Mouse (Mus musculus) liver, postnatal 0 days (tissue): Measurements from ENCODE around the gene Nudt5. TPM values are rescaled to one million over a fixed set of nuclear protein-coding genes. Genes with fewer than 3 reads are reported as not detected.

Experiments used
- ATAC-seq: fragments of 200-750 bp; cut with Nextera tagmentation; 2 replicates; pipeline ENCODE4 v1.8.0; 2017; ENCODE audit warnings: mild to moderate bottlenecking, moderate library complexity
- DNase-seq: peaks from one replicate; pipeline ENCODE4 v3.0.0-alpha.2; 2016
- H3K27ac ChIP-seq: fragments of 300-500 bp; sonication (generic); 2 replicates; pipeline ENCODE4 v1.5.1; 2014; ENCODE audit warnings: antibody characterized with exemption, moderate library complexity, mild to moderate bottlenecking, low read depth
- H3K27me3 ChIP-seq: fragments of 300-500 bp; sonication (generic); 2 replicates; pipeline ENCODE4 v1.6.1; 2014; ENCODE audit warnings: low read length, control low read depth, mixed read lengths; ENCODE audit not compliant: insufficient read depth
- H3K36me3 ChIP-seq: fragments of 300-500 bp; sonication (generic); replicated peaks from 2 replicates; pipeline ENCODE4 v1.6.1; 2014; ENCODE audit warnings: mild to moderate bottlenecking, control low read depth, low read length, moderate library complexity, mixed read lengths; ENCODE audit not compliant: insufficient read depth
- H3K4me1 ChIP-seq: fragments of 300-500 bp; sonication (generic); 2 replicates; pipeline ENCODE4 v1.6.1; 2014; ENCODE audit warnings: antibody characterized with exemption, mild to moderate bottlenecking, control low read depth; ENCODE audit not compliant: insufficient read depth
- H3K4me2 ChIP-seq: fragments of 300-500 bp; sonication (generic); 2 replicates; pipeline ENCODE4 v1.6.1; 2014; ENCODE audit warnings: low read depth, mild to moderate bottlenecking, low read length, moderate library complexity, mixed read lengths
- H3K4me3 ChIP-seq: fragments of 300-500 bp; sonication (generic); 2 replicates; pipeline ENCODE4 v1.5.1; 2014; ENCODE audit warnings: low read depth, low read length
- H3K9ac ChIP-seq: fragments of 300-500 bp; sonication (generic); replicated peaks from 2 replicates; pipeline ENCODE4 v1.6.1; 2014; ENCODE audit warnings: mild to moderate bottlenecking, moderate library complexity
- H3K9me3 ChIP-seq: fragments of 300-500 bp; sonication (generic); 2 replicates; pipeline ENCODE4 v1.6.1; 2016; ENCODE audit warnings: mild to moderate bottlenecking, control low read depth, low read length, mixed read lengths
- CTCF ChIP-seq: sonication (generic); IDR thresholded peaks from 2 replicates; pipeline ENCODE4 v1.5.1; 2016; ENCODE audit warnings: antibody characterized with exemption, low read depth
- EP300 ChIP-seq: IDR thresholded peaks from 2 replicates; pipeline ENCODE4 v1.6.1; 2016; ENCODE audit warnings: antibody characterized with exemption, low read depth, mild to moderate bottlenecking
- WGBS: fragments of 180-500 bp; shearing (Covaris S2); extraction: QIAGEN DNeasy Blood & Tissue Kit; methylation state at CpG from one replicate; pipeline ENCODE4 v1.1.7; 2014; ENCODE audit not compliant: insufficient replicate concordance; 5-methylcytosine and 5-hydroxymethylcytosine counted together
- polyA plus RNA-seq: library from polyadenylated mRNA; unstranded; fragments of >200 nt; fragmentation: Nextera tagmentation; extraction: Ambion mirVana; gene quantifications from 2 replicates; pipeline ENCODE4 v1.2.1, GENCODE M21; 2015

The Nudt5 gene
- polyA plus RNA-seq, 1 experiment from 2014 or later = 25.7 TPM

GRCm38 (mm10) chr2:5851116-5851515, 6.3 kb downstream of the Nudt5 start:
- Histone ChIP-seq H3K9me3 (no peaks in the 10 kb centered on the region), H3K27me3 (no peaks in the 10 kb centered on the region), H3K4me2 (no peak overlapping the region), H3K9ac (no peak overlapping the region), H3K4me1 (peaks cover 5% of the 10 kb centered on the region), H3K36me3 (peaks cover 11% of the 10 kb centered on the region), H3K27ac (no peak overlapping the region), H3K4me3 (no peak overlapping the region)
- DNase-seq = no peak
- WGBS = 78% methylated on average over 9 of the region's 9 CpGs
- no peak for TF ChIP-seq CTCF
- TF ChIP-seq EP300 = no peak
- no peak for ATAC-seq

- no peak for TF ChIP-seq CTCF
- H3K36me3 ChIP-seq = peaks cover 12% of the 10 kb centered on the region
- peaks cover under 1% of the 10 kb centered on the region for H3K4me1 ChIP-seq
- no peak overlapping the region for H3K27ac ChIP-seq
- H3K27me3 ChIP-seq = no peaks in the 10 kb centered on the region
- DNase-seq (no peak), ATAC-seq (no peak)
- H3K4me3 ChIP-seq = no peak overlapping the region
- no peak overlapping the region for H3K4me2 ChIP-seq
- WGBS = 68% methylated on average over 5 of the region's 5 CpGs
- H3K9ac ChIP-seq = no peak overlapping the region
- no peaks in the 10 kb centered on the region for H3K9me3 ChIP-seq
Observed at GRCm38 (mm10) chr2:5851866-5852265, 7.0 kb downstream of the Nudt5 start.

GRCm38 (mm10) chr2:5862834-5863233, 18.0 kb downstream of the Nudt5 start, which contains the start of gene Gm13199:
Gene Gm13199 (minus strand): TSS chr2:5862934.
- H3K9ac ChIP-seq = no peak within 1 kb of the TSS
- no peaks in the 10 kb centered on the region for H3K9me3 ChIP-seq
- H3K4me2 ChIP-seq = no peak within 1 kb of the TSS
- no peak within 1 kb of the TSS for H3K4me3 ChIP-seq
- no peak for TF ChIP-seq EP300
- TF ChIP-seq CTCF = no peak
- no peak for ATAC-seq
- H3K27me3 ChIP-seq = no peaks in the 10 kb centered on the region
- peaks cover 37% of the 10 kb centered on the region for H3K36me3 ChIP-seq
- WGBS = 92% methylated on average over 3 of the region's 3 CpGs
- no peak for DNase-seq
- H3K4me1 ChIP-seq = no peaks in the 10 kb centered on the region
- no peak within 1 kb of the TSS for H3K27ac ChIP-seq

GRCm38 (mm10) chr2:5867681-5868080, 22.9 kb downstream of the Nudt5 start:
- no peak overlapping the region for H3K9ac ChIP-seq
- peak overlapping the region; percentile 72 for H3K27ac ChIP-seq
- no peaks in the 10 kb centered on the region for H3K27me3 ChIP-seq
- TF ChIP-seq EP300 (no peak), CTCF (no peak)
- DNase-seq (no peak), ATAC-seq (peak; percentile 95)
- H3K4me2 ChIP-seq = no peak overlapping the region
- peaks cover 45% of the 10 kb centered on the region for H3K36me3 ChIP-seq
- no peak overlapping the region for H3K4me3 ChIP-seq
- no peaks in the 10 kb centered on the region for H3K9me3 ChIP-seq
- no peaks in the 10 kb centered on the region for H3K4me1 ChIP-seq
- WGBS = 62% methylated on average over 2 of the region's 2 CpGs

- peak; percentile 49 for ATAC-seq
- Histone ChIP-seq H3K36me3 (peaks cover 46% of the 10 kb centered on the region), H3K4me1 (no peaks in the 10 kb centered on the region), H3K4me2 (no peak overlapping the region), H3K9me3 (no peaks in the 10 kb centered on the region), H3K27ac (no peak overlapping the region), H3K4me3 (no peak overlapping the region), H3K27me3 (no peaks in the 10 kb centered on the region), H3K9ac (no peak overlapping the region)
- WGBS = 81% methylated on average over 5 of the region's 5 CpGs
- no peak for DNase-seq
- TF ChIP-seq CTCF (no peak), EP300 (no peak)
Observed at GRCm38 (mm10) chr2:5869746-5870145, 24.9 kb downstream of the Nudt5 start.

- TF ChIP-seq CTCF (no peak), EP300 (no peak)
Observed at GRCm38 (mm10) chr2:5877446-5877845, 32.6 kb downstream of the Nudt5 start.

GRCm38 (mm10) chr2:5888865-5889264, 44.0 kb downstream of the Nudt5 start:
- Histone ChIP-seq H3K27me3 (no peaks in the 10 kb centered on the region), H3K9ac (no peak overlapping the region), H3K36me3 (peaks cover 33% of the 10 kb centered on the region), H3K4me2 (no peak overlapping the region), H3K4me3 (no peak overlapping the region), H3K4me1 (0 out of 2 replicates have a peak, but pooled peaks cover 5% of the 10 kb centered on the region), H3K9me3 (no peaks in the 10 kb centered on the region), H3K27ac (no peak overlapping the region)
- ATAC-seq (no peak), DNase-seq (no peak)
- WGBS = 79% methylated on average over 5 of the region's 5 CpGs
- TF ChIP-seq EP300 (no peak), CTCF (no peak)

More at GRCm38 (mm10) chr2:5877446-5877845, 32.6 kb downstream of the Nudt5 start:
- WGBS = 58% methylated on average over 3 of the region's 3 CpGs
- Histone ChIP-seq H3K9ac (no peak overlapping the region), H3K9me3 (no peaks in the 10 kb centered on the region), H3K27me3 (no peaks in the 10 kb centered on the region), H3K4me3 (no peak overlapping the region), H3K4me1 (no peaks in the 10 kb centered on the region), H3K36me3 (peaks cover 56% of the 10 kb centered on the region), H3K4me2 (no peak overlapping the region), H3K27ac (no peak overlapping the region)
- ATAC-seq (peak; percentile 72), DNase-seq (no peak)
